Mouse (Mus musculus): ENCODE results near the gene Cdh26. TPM values are rescaled to one million over a fixed set of nuclear protein-coding genes. Genes with fewer than 3 reads are reported as not detected.

Gene Cdh26
- total and polyA plus RNA-seq, 3 experiments: not detected

- Histone ChIP-seq H3K9me3 (replicated peaks) (peaks cover 68% of the 10 kb centered on the region), H3K27me3 (ENCODE audit: insufficient read depth, low read length) (no peaks in the 10 kb centered on the region), H3K4me1 (ENCODE audit: insufficient read depth, low read depth, low read length) (no peaks in the 10 kb centered on the region), H3K36me3 (replicated peaks) (no peaks in the 10 kb centered on the region), H3K4me3 (ENCODE audit: low read depth, low read length) (no peak overlapping the region)
- TF ChIP-seq GATA1 (IDR thresholded peaks at IDR 0.05; ENCODE audit: borderline replicate concordance, low read length) (no peak), TAL1 (conservative IDR thresholded peaks at IDR 0.05; ENCODE audit: low read depth, low read length) (no peak), POLR2AphosphoS5 (IDR thresholded peaks at IDR 0.05; ENCODE audit: insufficient replicate concordance, low read depth, low read length) (no peak), GATA2 (IDR thresholded peaks at IDR 0.05; ENCODE audit: borderline replicate concordance, low read depth, low read length) (no peak), CTCF (IDR thresholded peaks at IDR 0.05; ENCODE audit: low read depth, low read length) (no peak)
- ATAC-seq (ENCODE audit: extremely low read depth, insufficient number of reproducible peaks, low FRiP score, poor library complexity, severe bottlenecking) (no peak), DNase-seq (ENCODE audit: low spot score) (no peak)
Measured at GRCm38 (mm10) chr2:178421603-178422002, 8.7 kb upstream of the Cdh26 start.

DNA sequence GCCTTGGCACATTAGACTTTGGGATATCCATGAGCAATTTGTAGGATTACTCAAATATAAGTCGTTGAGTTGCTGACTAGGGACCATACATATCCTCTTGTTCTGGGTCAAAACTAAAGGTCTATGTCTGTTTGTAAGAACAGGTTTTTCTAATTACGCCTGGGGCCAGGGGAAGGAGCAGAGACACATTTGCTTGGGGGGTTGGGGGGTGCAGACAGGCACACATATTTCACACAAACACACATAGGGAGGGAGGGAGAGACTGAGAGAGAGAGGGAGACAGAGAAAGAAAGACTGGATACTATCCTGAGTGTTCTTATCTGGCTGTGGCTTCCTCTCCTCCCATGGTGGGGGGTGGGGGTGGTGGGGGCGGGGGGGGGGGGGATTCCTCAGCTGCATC is 8.1 kb upstream of the Cdh26 start:
- Histone ChIP-seq H3K36me3 (replicated peaks) (no peaks in the 10 kb centered on the region), H3K4me1 (ENCODE audit: insufficient read depth, low read depth, low read length) (no peaks in the 10 kb centered on the region), H3K27me3 (ENCODE audit: insufficient read depth, low read length) (no peaks in the 10 kb centered on the region), H3K4me3 (ENCODE audit: low read depth, low read length) (no peak overlapping the region), H3K9me3 (replicated peaks) (peaks cover 68% of the 10 kb centered on the region)
- ATAC-seq (ENCODE audit: extremely low read depth, insufficient number of reproducible peaks, low FRiP score, poor library complexity, severe bottlenecking) (no peak), DNase-seq (ENCODE audit: low spot score) (no peak)
- no peak for TF ChIP-seq GATA2 (IDR thresholded peaks at IDR 0.05; ENCODE audit: borderline replicate concordance, low read depth, low read length)

DNA sequence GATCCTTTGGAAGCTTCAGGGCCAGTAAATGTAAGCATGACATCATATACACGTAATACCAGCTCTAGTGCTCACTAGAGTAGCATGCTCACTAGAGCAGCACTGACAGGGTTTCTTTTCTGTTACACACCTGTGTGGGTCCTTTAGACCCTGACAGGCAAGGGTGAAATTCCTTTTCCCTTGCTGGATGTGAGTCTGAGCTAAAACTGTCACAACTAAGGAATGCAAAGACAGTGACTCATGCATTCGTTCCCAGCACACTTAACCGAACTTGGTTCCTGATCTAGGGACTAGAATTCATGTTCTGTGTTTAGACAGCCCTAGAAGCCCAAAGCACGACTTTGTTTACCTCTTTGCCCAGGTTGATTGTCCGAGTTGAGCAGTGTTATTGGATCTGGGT is 7.1 kb upstream of the Cdh26 start:
- H3K4me3 ChIP-seq (ENCODE audit: low read depth, low read length): no peak overlapping the region
- DNase-seq (ENCODE audit: low spot score): no peak
- no peak for ATAC-seq (ENCODE audit: extremely low read depth, insufficient number of reproducible peaks, low FRiP score, poor library complexity, severe bottlenecking)
- TF ChIP-seq POLR2AphosphoS5 (IDR thresholded peaks at IDR 0.05; ENCODE audit: insufficient replicate concordance, low read depth, low read length) (no peak), GATA2 (IDR thresholded peaks at IDR 0.05; ENCODE audit: borderline replicate concordance, low read depth, low read length) (no peak), TAL1 (conservative IDR thresholded peaks at IDR 0.05; ENCODE audit: low read depth, low read length) (no peak), CTCF (IDR thresholded peaks at IDR 0.05; ENCODE audit: low read depth, low read length) (no peak), GATA1 (IDR thresholded peaks at IDR 0.05; ENCODE audit: borderline replicate concordance, low read length) (no peak)
- no peaks in the 10 kb centered on the region for H3K4me1 ChIP-seq (ENCODE audit: insufficient read depth, low read depth, low read length)
- H3K27me3 ChIP-seq (ENCODE audit: insufficient read depth, low read length): no peaks in the 10 kb centered on the region
- peaks cover 68% of the 10 kb centered on the region for H3K9me3 ChIP-seq (replicated peaks)
- H3K36me3 ChIP-seq (replicated peaks): no peaks in the 10 kb centered on the region

DNA sequence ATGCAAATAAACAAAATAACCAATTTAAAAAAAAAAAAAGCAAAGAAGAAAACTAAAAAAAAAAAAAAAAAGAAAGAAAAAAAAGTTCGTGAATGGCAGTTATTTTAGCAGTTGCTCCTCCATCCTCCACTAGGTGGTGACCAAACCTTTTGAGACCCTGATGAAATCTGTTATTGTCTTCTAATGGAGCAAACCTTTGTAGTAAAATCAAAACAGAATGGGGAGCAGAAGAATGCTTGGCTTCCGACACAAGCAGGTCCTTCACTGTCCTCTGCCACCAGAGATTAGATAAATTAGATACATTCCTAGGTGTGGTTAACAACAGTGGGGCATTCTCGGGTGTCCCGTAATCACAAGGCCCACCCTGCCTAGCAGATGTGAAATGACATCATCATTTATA is 4.1 kb upstream of the Cdh26 start:
- TF ChIP-seq TAL1 (conservative IDR thresholded peaks at IDR 0.05; ENCODE audit: low read depth, low read length): no peak
- ATAC-seq (ENCODE audit: extremely low read depth, insufficient number of reproducible peaks, low FRiP score, poor library complexity, severe bottlenecking) (no peak), DNase-seq (ENCODE audit: low spot score) (no peak)
- Histone ChIP-seq H3K9me3 (replicated peaks) (peaks cover 71% of the 10 kb centered on the region), H3K4me1 (ENCODE audit: insufficient read depth, low read depth, low read length) (no peaks in the 10 kb centered on the region), H3K36me3 (replicated peaks) (no peaks in the 10 kb centered on the region), H3K27me3 (ENCODE audit: insufficient read depth, low read length) (no peaks in the 10 kb centered on the region), H3K4me3 (ENCODE audit: low read depth, low read length) (no peak overlapping the region)

DNA sequence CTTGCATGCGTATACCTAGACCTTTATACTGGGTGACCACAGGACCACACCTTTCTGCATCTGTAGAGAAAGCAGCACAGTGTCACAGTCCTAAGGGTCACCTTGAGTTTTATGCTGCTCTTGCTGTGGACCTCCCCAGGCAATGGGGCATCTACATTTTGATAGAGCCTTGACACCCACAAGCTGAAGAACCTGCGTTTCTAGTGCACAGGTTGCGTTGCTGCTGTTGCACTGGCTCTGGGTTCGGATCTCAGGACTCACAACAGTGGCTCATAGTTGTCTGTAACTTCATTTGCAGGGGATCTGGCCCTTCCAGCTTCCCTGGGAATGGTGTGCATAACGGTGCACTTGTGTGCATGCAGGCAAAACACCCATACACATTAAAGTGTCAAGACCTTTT is 3.1 kb upstream of the Cdh26 start:
- Histone ChIP-seq H3K4me1 (ENCODE audit: insufficient read depth, low read depth, low read length) (no peaks in the 10 kb centered on the region), H3K9me3 (replicated peaks) (peaks cover 76% of the 10 kb centered on the region), H3K27me3 (ENCODE audit: insufficient read depth, low read length) (no peaks in the 10 kb centered on the region), H3K4me3 (ENCODE audit: low read depth, low read length) (no peak overlapping the region), H3K36me3 (replicated peaks) (no peaks in the 10 kb centered on the region)
- DNase-seq (ENCODE audit: low spot score) (no peak), ATAC-seq (ENCODE audit: extremely low read depth, insufficient number of reproducible peaks, low FRiP score, poor library complexity, severe bottlenecking) (no peak)
- TF ChIP-seq POLR2AphosphoS5 (IDR thresholded peaks at IDR 0.05; ENCODE audit: insufficient replicate concordance, low read depth, low read length): no peak
- TF ChIP-seq GATA2 (IDR thresholded peaks at IDR 0.05; ENCODE audit: borderline replicate concordance, low read depth, low read length): no peak
- TF ChIP-seq CTCF (IDR thresholded peaks at IDR 0.05; ENCODE audit: low read depth, low read length): no peak
- no peak for TF ChIP-seq TAL1 (conservative IDR thresholded peaks at IDR 0.05; ENCODE audit: low read depth, low read length)
- TF ChIP-seq GATA1 (IDR thresholded peaks at IDR 0.05; ENCODE audit: borderline replicate concordance, low read length): no peak

GRCm38 (mm10) chr2:178428183-178428582 is 2.1 kb upstream of the Cdh26 start:
- no peaks in the 10 kb centered on the region for H3K4me1 ChIP-seq (ENCODE audit: insufficient read depth, low read depth, low read length)
- TF ChIP-seq GATA1 (IDR thresholded peaks at IDR 0.05; ENCODE audit: borderline replicate concordance, low read length) (no peak), CTCF (IDR thresholded peaks at IDR 0.05; ENCODE audit: low read depth, low read length) (no peak), POLR2AphosphoS5 (IDR thresholded peaks at IDR 0.05; ENCODE audit: insufficient replicate concordance, low read depth, low read length) (no peak), TAL1 (conservative IDR thresholded peaks at IDR 0.05; ENCODE audit: low read depth, low read length) (no peak)
- peaks cover 82% of the 10 kb centered on the region for H3K9me3 ChIP-seq (replicated peaks)
- H3K36me3 ChIP-seq (replicated peaks): no peaks in the 10 kb centered on the region
- DNase-seq (ENCODE audit: low spot score) (no peak), ATAC-seq (ENCODE audit: extremely low read depth, insufficient number of reproducible peaks, low FRiP score, poor library complexity, severe bottlenecking) (no peak)
- H3K27me3 ChIP-seq (ENCODE audit: insufficient read depth, low read length): no peaks in the 10 kb centered on the region
- H3K4me3 ChIP-seq (ENCODE audit: low read depth, low read length): no peak overlapping the region

- no peak overlapping the region for H3K4me3 ChIP-seq (ENCODE audit: low read depth, low read length)
- peaks cover 81% of the 10 kb centered on the region for H3K9me3 ChIP-seq (replicated peaks)
- no peak for ATAC-seq (ENCODE audit: extremely low read depth, insufficient number of reproducible peaks, low FRiP score, poor library complexity, severe bottlenecking)
Measured at GRCm38 (mm10) chr2:178428676-178429075, 1.7 kb upstream of the Cdh26 start.

More at GRCm38 (mm10) chr2:178428676-178429075, 1.7 kb upstream of the Cdh26 start:
- TF ChIP-seq TAL1 (conservative IDR thresholded peaks at IDR 0.05; ENCODE audit: low read depth, low read length) (no peak), CTCF (IDR thresholded peaks at IDR 0.05; ENCODE audit: low read depth, low read length) (no peak)
- no peaks in the 10 kb centered on the region for H3K27me3 ChIP-seq (ENCODE audit: insufficient read depth, low read length)
- H3K36me3 ChIP-seq (replicated peaks): no peaks in the 10 kb centered on the region
- no peaks in the 10 kb centered on the region for H3K4me1 ChIP-seq (ENCODE audit: insufficient read depth, low read depth, low read length)
- no peak for DNase-seq (ENCODE audit: low spot score)

Data from G1E (cell line).